Mouse (Mus musculus) megakaryocyte, embryonic 14.5 days (primary cell): Measurements from ENCODE around the gene Frem1.

Experiments
- FLI1 ChIP-seq: IDR thresholded peaks from 2 replicates; pipeline ENCODE4 v1.6.1; 2012; ENCODE audit warnings: low read length, inconsistent platforms, mixed read lengths
- GATA1 ChIP-seq: IDR thresholded peaks from 3 replicates; pipeline ENCODE4 v1.6.1; 2012; ENCODE audit warnings: mixed read lengths, low read length, inconsistent platforms, borderline replicate concordance

- TF ChIP-seq FLI1 (no peak), GATA1 (no peak)
Observed at GRCm38 (mm10) chr4:83093941-83094340, 41.8 kb upstream of the Frem1 start.
